Mouse (Mus musculus): ENCODE measurements around the gene Rab33b. TPM values are rescaled to one million over a fixed set of nuclear protein-coding genes. Genes with fewer than 3 reads are reported as not detected.
"Not testable (repeated sequence)": the region's sequence is repeated elsewhere in the genome, so short reads cannot be mapped to it uniquely, and the experiment has no call there.

Gene Rab33b
- 10.3 and 16.9 TPM in 2 replicates for total RNA-seq (2017)

DNA sequence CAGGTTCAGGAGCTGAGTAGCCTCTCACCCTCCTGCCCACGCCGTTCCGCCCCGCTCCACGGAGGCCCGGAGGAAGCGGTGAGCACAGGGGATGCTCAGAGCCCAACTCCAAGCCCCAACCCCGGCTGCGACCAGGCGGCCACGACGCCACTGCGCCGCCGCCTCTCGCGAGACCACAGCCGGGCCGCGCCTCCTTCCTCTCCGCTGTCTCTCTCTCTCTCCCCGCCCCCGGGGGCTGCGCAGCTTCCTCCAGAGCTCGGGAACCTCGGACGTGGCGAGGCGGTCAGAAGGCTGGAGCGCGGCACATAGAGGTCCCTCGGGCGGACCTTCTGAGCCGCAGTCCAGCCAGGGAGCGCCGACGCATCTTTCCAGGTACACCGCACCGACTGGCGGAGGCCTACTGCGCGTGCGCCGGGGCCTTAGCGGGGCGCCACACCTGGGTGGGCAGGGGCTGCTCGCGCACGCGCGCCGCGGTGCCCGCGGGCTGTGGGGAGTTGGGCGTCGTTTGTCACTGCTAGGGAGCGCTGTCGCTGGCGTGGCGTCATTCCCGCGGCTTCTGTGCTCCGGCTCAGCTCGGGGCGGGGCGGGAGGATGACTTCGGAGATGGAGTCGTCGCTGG is at the start of gene Rab33b:
Gene Rab33b (plus strand): TSS at position 180 of the 619 bp plus-strand sequence.
- ATAC-seq (replicated peaks; ENCODE audit: low read depth, poor library complexity, severe bottlenecking): peak; percentile 87

DNA sequence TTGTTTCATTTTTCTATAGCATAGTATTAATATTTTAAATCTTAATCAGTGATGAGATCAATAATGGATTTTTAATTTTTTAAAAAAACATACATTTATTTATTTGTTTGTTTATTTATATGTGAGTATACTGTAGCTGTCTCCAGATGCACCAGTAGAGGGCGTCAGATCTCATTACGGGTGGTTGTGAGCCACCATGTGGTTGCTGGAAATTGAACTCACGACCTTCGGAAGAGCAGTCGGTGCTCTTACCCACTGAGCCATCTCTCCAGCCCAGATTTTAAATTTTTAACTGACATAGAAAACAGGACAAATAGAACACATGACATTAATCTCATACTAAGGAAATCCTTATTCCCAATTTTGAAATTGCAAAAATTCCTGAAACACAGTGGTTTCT is 49.4 kb upstream of the Rab33b start:
- not testable (repeated sequence) for ATAC-seq (replicated peaks; ENCODE audit: low read depth, poor library complexity, severe bottlenecking)

DNA sequence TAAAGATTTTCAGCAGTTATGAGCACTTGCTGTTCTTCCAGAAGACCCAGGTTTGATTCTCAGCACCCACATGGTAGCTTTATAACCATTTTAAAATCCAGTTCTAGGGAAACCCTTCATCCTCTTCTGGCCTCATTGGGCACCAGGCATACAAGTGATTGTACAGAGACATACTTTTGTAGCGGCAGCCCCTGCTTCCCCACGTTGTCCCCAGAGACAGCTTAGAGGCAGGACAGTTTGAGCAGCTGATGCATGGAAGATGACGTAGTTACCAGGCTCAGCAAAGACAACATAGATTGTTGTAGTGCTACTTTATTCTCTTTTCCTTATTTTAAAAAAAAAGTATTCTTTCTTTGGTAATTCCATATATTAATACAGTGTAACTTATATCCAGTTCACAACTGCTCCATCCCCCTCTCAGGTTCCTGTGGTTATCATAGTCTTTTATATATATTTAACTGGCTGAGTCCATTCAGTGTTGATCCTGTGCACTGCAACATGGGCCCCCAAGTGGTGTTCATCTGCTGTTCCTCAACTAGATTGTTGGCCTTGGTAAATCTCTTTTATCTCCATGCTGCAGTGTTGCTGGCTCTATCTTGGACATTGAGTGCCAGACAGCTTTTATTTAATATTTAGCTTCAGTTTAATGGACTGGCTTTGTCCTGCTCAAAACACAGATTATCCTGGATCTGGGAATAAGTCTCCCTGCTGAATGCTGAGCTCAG is 48.7 kb upstream of the Rab33b start:
- no peak for ATAC-seq (replicated peaks; ENCODE audit: low read depth, poor library complexity, severe bottlenecking)

DNA sequence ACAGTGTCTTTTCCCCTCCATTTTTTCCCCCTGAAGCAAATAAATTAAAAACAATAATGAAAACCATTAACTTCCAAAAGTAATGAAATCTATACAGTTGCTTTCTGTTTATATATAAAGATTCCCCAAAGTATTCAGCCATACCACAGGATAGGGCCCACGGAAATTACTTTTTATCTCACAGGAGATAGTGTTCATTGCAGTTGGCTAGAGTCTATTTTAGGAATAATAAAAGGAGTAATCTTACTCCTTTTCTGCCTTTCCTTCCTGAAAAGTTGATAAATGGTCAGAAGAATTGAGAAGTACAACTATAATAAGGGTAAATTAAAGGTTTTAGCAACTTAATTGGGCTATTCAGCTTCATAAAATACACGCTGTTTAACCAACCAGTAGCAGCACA is 15.2 kb upstream of the Rab33b start:
- ATAC-seq (replicated peaks; ENCODE audit: low read depth, poor library complexity, severe bottlenecking): no peak

DNA sequence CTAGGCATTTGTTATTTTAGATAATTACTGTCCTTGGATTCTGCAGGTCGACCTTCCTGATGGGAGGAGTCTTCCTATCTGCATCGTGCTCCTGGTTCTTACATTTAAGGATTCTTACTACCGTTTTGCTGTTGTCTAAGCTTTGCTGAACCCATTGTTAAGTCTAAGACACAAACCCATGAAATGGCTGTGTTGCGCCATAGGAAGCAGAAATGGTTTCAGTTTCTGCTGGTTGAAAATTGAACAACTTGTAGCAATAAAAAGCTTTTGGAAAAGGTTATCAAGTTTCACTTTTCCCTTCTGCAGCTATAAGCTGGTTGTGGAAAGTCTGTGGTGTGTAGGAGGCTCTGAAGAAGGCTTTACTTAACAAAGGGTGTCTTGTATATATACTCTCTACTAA is 8.0 kb upstream of the Rab33b start:
- ATAC-seq (replicated peaks; ENCODE audit: low read depth, poor library complexity, severe bottlenecking): 0 out of 2 replicates have a peak, but pooled peaks have one; percentile 45

DNA sequence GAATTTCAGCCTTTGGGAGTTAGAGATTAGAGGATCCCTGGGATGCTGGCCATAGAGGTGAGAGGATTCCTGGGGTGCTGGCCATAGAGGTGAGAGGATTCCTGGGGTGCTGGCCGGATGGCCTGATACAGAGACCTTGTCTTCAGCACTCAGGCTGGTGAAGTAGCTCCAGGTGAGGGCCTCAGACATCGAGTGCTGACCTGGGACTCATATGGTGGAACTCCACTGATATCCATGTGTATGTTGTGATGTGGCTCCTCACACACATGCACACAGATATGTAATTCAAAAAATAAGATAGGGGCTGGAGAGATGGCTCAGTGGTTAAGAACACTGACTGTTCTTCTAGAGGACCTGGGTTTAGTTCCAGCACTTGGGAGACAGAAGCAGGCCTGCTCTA is 3.8 kb upstream of the Rab33b start:
- no peak for ATAC-seq (replicated peaks; ENCODE audit: low read depth, poor library complexity, severe bottlenecking)

DNA sequence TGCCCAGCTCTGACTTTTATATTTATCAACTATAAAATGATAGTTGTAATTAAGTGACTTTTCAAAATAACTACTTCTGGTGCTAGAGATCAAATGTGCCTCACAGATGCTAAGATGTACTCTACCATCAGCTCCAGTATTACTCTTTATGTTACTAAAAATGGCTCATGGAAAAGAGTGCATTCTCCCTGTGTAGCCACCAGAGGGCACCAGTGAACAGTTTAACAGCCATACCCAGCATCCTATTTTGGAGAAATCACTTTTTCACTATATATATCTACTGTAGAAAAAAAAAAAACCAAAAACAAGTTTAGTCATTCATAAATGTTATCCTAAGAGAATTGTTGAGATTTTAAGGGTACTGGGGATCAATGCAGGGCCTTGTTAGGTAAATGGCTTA is 2.7 kb upstream of the Rab33b start:
- peak; percentile 20; the same call in 1 of the 2 replicates for ATAC-seq (replicated peaks; ENCODE audit: low read depth, poor library complexity, severe bottlenecking)

DNA sequence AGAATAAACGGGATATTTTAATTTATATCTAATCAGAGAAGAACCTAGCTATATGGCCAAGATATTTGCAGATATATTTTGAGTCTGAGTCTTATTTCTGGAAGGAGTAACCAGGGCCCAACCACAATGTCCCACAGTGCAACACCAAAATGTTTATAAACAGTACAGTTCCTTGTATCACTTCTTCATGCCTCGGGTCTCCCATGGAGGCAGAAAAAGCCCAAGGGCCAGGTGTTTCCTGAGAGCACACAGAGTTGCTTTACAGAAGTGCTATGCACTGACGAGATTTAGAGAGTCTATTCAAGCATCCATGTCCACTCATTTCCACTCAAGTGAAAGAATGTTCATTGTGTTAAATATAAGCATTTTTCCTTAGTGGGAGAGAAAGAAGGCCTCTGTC is 1.8 kb upstream of the Rab33b start:
- no peak for ATAC-seq (replicated peaks; ENCODE audit: low read depth, poor library complexity, severe bottlenecking)

DNA sequence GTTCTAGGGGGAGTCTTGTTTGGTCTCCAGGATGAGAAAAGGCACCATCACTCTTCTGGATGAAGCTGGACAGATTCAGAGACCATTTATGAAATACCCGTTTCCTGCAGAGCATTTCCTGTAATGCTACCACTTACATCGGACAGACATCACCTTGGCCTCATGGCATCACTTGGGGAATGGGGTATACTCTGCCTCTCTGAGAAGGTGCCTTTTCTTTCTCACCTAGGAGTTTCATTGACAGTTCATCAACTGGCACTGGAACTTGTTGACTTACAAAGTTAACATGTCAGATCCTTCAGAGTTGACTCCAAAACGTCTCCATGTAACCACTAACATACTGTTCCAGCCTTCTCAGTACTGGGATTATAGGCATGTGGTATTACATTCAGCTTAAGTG is 939 bp upstream of the Rab33b start:
- no peak for ATAC-seq (replicated peaks; ENCODE audit: low read depth, poor library complexity, severe bottlenecking)

DNA sequence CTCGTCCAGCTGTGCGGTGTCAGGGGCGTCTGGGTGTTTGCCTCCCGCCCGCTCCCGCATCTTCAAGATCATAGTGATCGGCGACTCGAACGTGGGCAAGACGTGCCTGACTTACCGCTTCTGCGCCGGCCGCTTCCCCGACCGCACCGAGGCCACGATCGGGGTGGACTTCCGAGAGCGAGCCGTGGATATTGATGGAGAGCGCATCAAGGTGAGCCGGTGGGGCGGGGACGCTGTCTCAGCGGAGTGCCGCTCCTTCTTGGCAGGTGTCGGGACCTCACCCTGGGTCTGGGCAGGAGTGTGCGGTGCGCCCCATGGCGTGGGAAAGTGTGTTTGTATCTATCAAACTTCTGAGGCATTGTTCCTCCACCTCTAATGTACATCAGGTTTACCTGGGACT is 650 bp downstream of the Rab33b start:
- no peak; the same call in 1 of the 2 replicates for ATAC-seq (replicated peaks; ENCODE audit: low read depth, poor library complexity, severe bottlenecking)

DNA sequence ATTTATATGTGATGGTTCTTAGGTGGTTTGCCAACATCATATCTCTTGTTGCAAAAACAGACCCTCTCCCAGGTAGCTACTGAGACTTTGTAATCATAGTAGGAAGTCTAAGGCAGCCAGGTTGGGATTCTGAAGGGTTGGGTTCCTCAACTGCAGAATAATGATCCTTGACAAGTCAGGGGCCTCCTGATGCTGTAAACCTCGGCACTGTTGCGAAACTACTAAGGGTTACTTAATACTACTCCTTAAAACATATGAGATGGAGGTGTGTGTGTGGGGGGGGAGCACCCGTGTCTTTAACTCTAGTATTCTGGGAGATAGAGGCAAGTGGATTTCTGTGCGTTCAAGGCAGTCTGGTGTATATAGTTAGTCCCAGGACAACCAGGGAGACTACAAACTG is 1.6 kb downstream of the Rab33b start:
- ATAC-seq (replicated peaks; ENCODE audit: low read depth, poor library complexity, severe bottlenecking): no peak

DNA sequence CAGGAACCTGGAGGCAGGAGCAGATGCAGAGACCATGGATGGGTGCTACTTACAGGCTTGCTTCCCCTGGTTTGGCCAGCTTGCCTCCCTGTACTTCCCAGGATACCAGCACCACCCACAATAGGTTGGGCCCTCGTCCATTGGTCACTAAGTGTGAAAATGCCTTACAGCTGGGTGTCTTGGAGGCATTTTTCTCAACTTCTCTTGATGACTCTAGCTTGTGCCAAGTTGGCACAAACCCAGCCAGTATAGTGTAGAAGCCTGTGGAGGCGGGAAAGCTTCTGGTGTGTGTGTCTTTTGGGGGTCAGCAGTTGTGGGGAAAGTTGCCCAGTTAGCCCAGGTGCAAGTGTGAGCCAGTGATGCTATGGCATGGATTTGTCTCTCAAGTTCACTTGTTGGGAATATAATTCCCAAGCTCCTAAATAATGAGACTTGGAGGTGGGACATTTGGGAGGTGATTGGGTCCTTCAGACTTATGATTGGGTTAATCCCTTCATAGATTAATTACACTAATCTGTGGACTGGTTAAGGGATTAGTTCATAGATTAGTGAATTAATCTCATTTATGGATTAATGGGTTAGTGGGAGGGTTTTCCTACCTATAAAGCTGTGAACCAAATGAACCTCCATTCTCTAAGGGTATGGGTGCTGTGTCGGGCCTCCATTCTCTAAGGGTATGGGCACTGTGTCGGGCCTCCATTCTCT is 2.9 kb downstream of the Rab33b start:
- no peak for ATAC-seq (replicated peaks; ENCODE audit: low read depth, poor library complexity, severe bottlenecking)

DNA sequence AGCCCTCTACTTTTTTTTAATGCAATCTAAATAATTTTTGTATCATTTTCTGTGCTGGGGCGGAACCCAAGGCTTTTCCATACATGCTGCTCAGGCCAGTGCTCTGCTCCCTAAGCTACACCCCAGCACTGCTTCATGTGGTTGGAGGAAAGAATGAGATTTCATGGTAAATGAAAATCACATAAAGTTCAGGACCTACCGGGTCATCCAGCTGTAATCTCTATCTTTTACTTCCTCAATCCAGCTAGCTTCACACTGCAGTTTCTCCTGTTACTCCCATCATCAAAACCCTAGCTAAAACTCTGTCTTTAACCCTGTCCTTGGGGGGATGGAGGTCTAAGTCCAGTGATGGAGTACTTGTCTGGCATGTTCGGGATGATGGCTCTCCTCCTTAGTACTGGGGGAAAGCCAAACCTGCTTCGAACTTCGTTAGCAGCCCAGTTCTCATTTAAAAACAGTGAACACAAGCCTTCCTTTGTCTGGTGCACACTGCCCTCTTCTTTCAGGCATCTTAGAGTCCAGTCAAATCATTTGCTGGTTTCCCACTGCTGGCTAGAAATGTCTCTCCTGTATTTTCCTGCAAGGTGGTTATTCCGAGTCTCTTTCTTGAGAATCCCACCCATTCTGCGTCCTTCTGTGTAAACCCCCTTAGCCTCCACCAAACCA is 6.5 kb downstream of the Rab33b start:
- ATAC-seq (replicated peaks; ENCODE audit: low read depth, poor library complexity, severe bottlenecking): no peak

DNA sequence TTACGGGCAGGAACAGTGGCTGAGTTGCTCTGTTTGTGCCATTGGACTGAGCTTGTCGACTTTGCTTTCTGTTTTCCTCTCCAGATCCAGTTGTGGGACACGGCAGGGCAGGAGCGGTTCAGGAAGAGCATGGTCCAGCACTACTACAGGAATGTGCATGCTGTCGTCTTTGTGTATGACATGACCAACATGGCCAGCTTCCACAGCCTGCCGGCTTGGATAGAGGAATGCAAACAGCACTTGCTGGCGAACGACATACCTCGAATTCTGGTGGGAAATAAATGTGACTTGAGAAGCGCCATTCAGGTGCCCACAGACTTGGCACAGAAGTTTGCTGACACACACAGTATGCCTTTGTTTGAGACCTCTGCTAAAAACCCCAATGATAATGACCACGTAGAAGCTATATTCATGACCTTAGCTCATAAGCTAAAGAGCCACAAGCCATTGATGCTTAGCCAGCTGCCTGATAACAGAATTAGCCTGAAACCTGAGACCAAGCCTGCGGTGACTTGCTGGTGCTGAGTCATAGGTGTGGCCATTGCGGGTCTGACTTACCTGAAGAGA is 9.6 kb downstream of the Rab33b start:
- no peak for ATAC-seq (replicated peaks; ENCODE audit: low read depth, poor library complexity, severe bottlenecking)

DNA sequence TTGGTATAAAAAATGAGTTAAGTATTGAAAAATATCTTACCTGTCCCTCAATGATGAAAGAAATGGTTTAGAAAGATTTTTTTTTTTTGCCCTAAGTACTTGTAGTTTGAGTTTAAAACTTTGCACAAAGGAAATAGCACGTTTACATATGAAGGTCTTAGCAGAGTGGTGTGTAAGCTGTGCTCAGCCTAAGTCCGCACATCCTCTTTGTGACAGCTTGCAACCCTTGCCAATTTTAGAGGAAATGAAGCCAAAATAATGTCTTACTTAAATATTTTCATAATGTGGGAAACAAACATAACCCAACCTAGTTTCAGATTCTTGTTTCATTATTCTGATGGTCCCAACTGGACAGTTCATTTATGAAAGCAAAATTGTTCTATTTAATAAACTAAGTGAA is 10.7 kb downstream of the Rab33b start:
- ATAC-seq (replicated peaks; ENCODE audit: low read depth, poor library complexity, severe bottlenecking): no peak

DNA sequence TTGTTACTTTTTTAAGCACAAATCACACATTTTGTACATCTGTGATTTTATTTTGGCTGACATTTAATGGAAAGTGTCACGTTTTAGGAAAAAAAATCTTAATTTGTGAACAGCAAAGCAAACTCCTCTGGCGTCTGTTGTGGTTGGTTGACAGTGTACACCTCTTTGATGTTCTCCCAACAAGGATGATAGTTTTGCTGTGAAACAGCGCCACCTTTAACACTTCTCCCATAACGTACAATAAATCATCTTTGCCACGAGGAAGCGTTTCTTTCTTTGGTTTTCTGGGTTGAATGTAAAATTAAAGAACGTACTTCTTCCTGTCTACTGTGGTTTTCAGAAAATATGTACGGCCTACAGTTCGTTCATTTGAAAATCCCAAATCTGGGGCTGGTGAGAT is 11.9 kb downstream of the Rab33b start:
- ATAC-seq (replicated peaks; ENCODE audit: low read depth, poor library complexity, severe bottlenecking): no peak

DNA sequence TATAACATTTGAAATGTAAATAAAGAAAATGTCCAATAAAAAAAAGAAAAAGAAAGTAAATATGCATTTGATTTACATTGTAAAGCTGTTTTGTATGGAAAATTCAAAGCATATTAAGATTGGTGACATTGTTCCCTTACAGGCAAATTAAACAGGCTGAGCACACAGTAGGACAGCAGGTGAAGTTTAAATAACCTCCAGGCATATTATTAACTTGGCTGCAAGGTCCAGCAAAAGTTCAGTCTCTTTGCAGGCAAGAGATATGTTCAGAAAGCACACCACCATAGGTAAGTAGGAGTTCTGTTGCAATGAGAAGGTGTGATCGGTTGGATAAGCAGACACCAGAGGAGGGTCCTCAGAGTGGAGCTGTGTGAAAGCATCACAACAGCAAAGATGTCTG is 14.3 kb downstream of the Rab33b start:
- ATAC-seq (replicated peaks; ENCODE audit: low read depth, poor library complexity, severe bottlenecking): no peak

DNA sequence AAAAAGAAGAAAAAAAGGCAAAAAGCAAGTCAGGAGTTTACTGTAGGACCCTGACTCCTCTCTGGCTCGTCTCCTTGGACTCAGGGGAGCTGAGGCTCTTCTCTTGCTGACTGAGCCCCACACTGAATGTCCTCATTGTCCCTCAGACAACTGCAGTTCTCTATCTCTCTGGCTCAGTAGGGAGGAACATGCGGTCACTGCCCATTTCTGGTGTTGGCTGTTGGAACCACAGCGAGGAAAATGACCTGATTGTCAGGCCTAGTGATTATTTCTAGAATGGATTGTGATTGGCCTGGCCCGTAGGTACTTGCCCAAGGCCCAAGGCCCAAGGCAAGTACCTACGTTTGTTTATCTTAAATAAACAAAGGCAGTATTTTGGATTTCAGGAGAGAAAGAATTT is 14.9 kb downstream of the Rab33b start:
- no peak for ATAC-seq (replicated peaks; ENCODE audit: low read depth, poor library complexity, severe bottlenecking)

DNA sequence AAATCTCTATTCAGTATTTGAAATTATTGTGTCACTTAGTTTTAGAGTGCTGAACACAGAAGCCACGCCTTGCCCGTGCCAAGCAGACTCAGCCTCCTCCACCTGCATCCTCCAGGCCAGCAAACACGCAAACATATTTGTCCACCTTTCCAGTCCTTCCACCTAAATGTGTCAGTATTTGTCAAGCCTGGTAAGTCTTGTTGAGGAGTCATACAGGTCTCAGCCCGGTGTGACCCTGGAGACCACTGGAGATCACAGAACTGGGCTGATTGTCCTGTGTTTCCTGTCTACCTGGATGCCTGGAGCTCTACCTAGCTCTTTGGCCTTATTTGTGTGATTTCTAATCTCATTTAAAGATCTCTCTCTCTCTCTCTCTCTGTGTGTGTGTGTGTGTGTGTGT is 16.2 kb downstream of the Rab33b start:
- no peak for ATAC-seq (replicated peaks; ENCODE audit: low read depth, poor library complexity, severe bottlenecking)

DNA sequence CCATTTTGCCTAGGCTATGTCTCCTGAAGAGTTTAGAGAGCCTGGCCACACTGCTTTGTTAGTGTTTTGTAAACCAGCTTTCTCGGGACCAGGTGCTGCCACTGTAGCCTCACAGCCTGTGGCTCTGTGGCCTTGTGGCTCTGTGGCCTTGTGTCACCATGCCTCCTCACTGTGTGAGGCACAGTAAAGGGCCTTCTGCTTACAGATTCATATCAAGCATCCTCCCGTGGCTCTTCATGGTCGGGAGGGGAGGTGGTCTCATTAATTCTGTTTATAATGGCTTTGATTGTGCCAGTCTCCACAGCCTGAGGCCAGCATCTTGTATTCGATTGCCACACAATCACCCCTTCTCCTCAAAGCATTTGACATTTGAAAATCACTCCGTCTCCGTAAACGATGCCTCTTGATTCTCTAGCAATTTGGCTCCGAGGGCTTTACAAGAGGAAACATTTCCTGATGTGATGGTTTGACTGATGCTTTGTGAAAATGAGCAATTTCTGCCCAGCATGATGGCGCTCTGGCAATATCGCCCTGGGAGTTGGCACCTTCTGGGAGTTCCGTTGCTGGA is 20.7 kb downstream of the Rab33b start:
- ATAC-seq (replicated peaks; ENCODE audit: low read depth, poor library complexity, severe bottlenecking): no peak
